Comparison of ENCODE assay signal across 12 mouse cellular contexts in the genomic region with DNA sequence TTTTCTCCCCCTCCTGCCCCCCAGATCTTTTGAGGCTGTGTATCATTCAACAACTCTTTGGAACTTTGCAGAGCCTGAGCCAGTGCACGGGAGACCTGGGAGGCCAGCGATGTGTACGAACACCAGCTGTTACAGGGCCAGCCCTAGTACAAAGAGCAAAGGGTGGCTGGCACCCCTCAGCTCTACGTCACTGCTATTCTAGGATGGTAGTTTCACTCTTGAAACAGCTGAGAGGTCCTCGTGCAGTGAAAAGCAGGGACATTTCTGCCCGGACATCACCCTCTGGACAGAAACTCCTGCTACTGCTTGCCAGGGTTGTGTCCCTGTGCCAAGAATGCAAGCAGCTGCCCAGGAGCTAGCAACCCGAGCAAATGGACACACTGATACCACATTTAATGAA.
A peak's percentile ranks its signal among the peaks of the same experiment; 100 is the strongest.
DNase-seq lines count a peak whose midpoint lies in the region; ATAC-seq and TF ChIP-seq lines count a peak whose summit lies in the region.
"Had no signal": no experiment of that assay in that cellular context is flagged by ENCODE, and none has a peak within 500 bp of the region (broad histone marks: within the 10 kb centered on the region; RNA-seq: fewer than 3 reads in every experiment).

No protein-coding gene starts in this region.

- 65% methylated on average over 7 of the region's 7 CpGs for WGBS in limb, embryonic 14.5 days
- 74% methylated on average over 7 of the region's 7 CpGs for WGBS in limb, embryonic 10.5 days
- WGBS in intestine, embryonic 16.5 days = 42% methylated on average over 7 of the region's 7 CpGs
- 52% methylated on average over 7 of the region's 7 CpGs for WGBS in midbrain, embryonic 16.5 days

- no peaks in the 10 kb centered on the region for H3K9me3 ChIP-seq in limb, embryonic 14.5 days (ENCODE audit: control insufficient read depth, low read length)
- no peaks in the 10 kb centered on the region for H3K9me3 ChIP-seq in limb, embryonic 10.5 days (replicated peaks)
- H3K9me3 ChIP-seq in intestine, embryonic 16.5 days (ENCODE audit: control insufficient read depth, low read length) = no peaks in the 10 kb centered on the region
- H3K9me3 ChIP-seq in midbrain, embryonic 16.5 days (replicated peaks; ENCODE audit: control insufficient read depth, low read length, poor library complexity, severe bottlenecking) = no peaks in the 10 kb centered on the region
- H3K9me3 ChIP-seq: limb, embryonic 12.5 days had no signal

- no peak for DNase-seq in limb, embryonic 14.5 days (ENCODE audit: low spot score)
- DNase-seq in limb, embryonic 10.5 days (ENCODE audit: low spot score) = no peak
- DNase-seq in gastrocnemius, postnatal 25 days = peak; percentile 64
- DNase-seq in cerebellum, adult 9-11 months = no peak
- DNase-seq in cerebellum, postnatal 4 days (ENCODE audit: low spot score in 2 of 2) = no peak
- DNase-seq in left cerebral cortex, postnatal 10 days (ENCODE audit: extremely low spot score in 1 of 2, low spot score in 2 of 2) = no peak
- DNase-seq: adrenal gland, postnatal 14 days; cerebellum, postnatal 14 days; right cerebral cortex, adult 18-20 months had no signal

- no peaks in the 10 kb centered on the region for H3K36me3 ChIP-seq in limb, embryonic 14.5 days (ENCODE audit: control insufficient read depth, insufficient read depth, low read length)
- H3K36me3 ChIP-seq in limb, embryonic 10.5 days = no peaks in the 10 kb centered on the region
- no peaks in the 10 kb centered on the region for H3K36me3 ChIP-seq in intestine, embryonic 16.5 days (ENCODE audit: control insufficient read depth, insufficient read depth, low read length)
- no peaks in the 10 kb centered on the region for H3K36me3 ChIP-seq in midbrain, embryonic 16.5 days (ENCODE audit: control insufficient read depth, insufficient read depth, low read length)
- H3K36me3 ChIP-seq: limb, embryonic 12.5 days had no signal

- no peak overlapping the region for H3K4me2 ChIP-seq in limb, embryonic 14.5 days (replicated peaks; ENCODE audit: low read depth, low read length, severe bottlenecking)
- no peak overlapping the region for H3K4me2 ChIP-seq in intestine, embryonic 16.5 days (ENCODE audit: low read depth, low read length)
- H3K4me2 ChIP-seq in midbrain, embryonic 16.5 days (ENCODE audit: low read length) = 0 out of 2 replicates have a peak overlapping the region, but pooled peaks have one; percentile 3
- H3K4me2 ChIP-seq: limb, embryonic 12.5 days had no signal

- H3K9ac ChIP-seq in limb, embryonic 14.5 days (ENCODE audit: low read depth, low read length, severe bottlenecking) = no peak overlapping the region
- no peak overlapping the region for H3K9ac ChIP-seq in intestine, embryonic 16.5 days (ENCODE audit: low read depth, low read length)
- no peak overlapping the region for H3K9ac ChIP-seq in midbrain, embryonic 16.5 days (ENCODE audit: low read depth, low read length)
- H3K9ac ChIP-seq: limb, embryonic 12.5 days had no signal

- H3K27me3 ChIP-seq in limb, embryonic 14.5 days (ENCODE audit: control insufficient read depth, insufficient read depth, low read length) = no peaks in the 10 kb centered on the region
- no peaks in the 10 kb centered on the region for H3K27me3 ChIP-seq in limb, embryonic 10.5 days (ENCODE audit: low read depth, poor library complexity, severe bottlenecking)
- H3K27me3 ChIP-seq in intestine, embryonic 16.5 days (replicated peaks; ENCODE audit: control insufficient read depth, insufficient read depth, low read length) = no peaks in the 10 kb centered on the region
- no peaks in the 10 kb centered on the region for H3K27me3 ChIP-seq in midbrain, embryonic 16.5 days (ENCODE audit: control insufficient read depth, insufficient read depth, low read depth, low read length)
- H3K27me3 ChIP-seq: limb, embryonic 12.5 days had no signal

- peaks cover 3% of the 10 kb centered on the region; the same call in 1 of the 2 replicates for H3K4me1 ChIP-seq in limb, embryonic 14.5 days (ENCODE audit: control insufficient read depth, insufficient read depth, low read length)
- 0 out of 2 replicates have a peak, but pooled peaks cover 2% of the 10 kb centered on the region for H3K4me1 ChIP-seq in limb, embryonic 10.5 days
- peaks cover 6% of the 10 kb centered on the region for H3K4me1 ChIP-seq in intestine, embryonic 16.5 days (ENCODE audit: control insufficient read depth, insufficient read depth, low read length)
- H3K4me1 ChIP-seq in midbrain, embryonic 16.5 days (ENCODE audit: control insufficient read depth, insufficient read depth, low read length) = 0 out of 2 replicates have a peak, but pooled peaks cover 4% of the 10 kb centered on the region
- H3K4me1 ChIP-seq: limb, embryonic 12.5 days had no signal

- ATAC-seq in limb, embryonic 14.5 days (ENCODE audit: low FRiP score, low read depth) = peak; percentile 34; the same call in 1 of the 2 replicates
- peak; percentile 88 for ATAC-seq in intestine, embryonic 16.5 days
- ATAC-seq in midbrain, embryonic 16.5 days = peak; percentile 28; the same call in 1 of the 2 replicates

- no peak overlapping the region for H3K4me3 ChIP-seq in limb, embryonic 14.5 days (replicated peaks; ENCODE audit: low read length)
- H3K4me3 ChIP-seq in limb, embryonic 10.5 days = no peak overlapping the region
- no peak overlapping the region for H3K4me3 ChIP-seq in intestine, embryonic 16.5 days (ENCODE audit: low read length)
- no peak overlapping the region for H3K4me3 ChIP-seq in midbrain, embryonic 16.5 days (ENCODE audit: low read depth, low read length)
- H3K4me3 ChIP-seq: limb, embryonic 12.5 days had no signal

- intact Hi-C loops in left cerebral cortex, postnatal 10 days (cut with DNase I) = no loop called here

- no peak overlapping the region for H3K27ac ChIP-seq in limb, embryonic 14.5 days (replicated peaks; ENCODE audit: low read depth, low read length)
- H3K27ac ChIP-seq in limb, embryonic 10.5 days = no peak overlapping the region
- H3K27ac ChIP-seq in intestine, embryonic 16.5 days (ENCODE audit: low read length) = no peak overlapping the region
- H3K27ac ChIP-seq in midbrain, embryonic 16.5 days (ENCODE audit: low read length) = no peak overlapping the region
- H3K27ac ChIP-seq: limb, embryonic 12.5 days had no signal

- no peak for TF ChIP-seq POLR2A in limb, embryonic 14.5 days (IDR thresholded peaks at IDR 0.05; ENCODE audit: borderline replicate concordance, extremely low read depth, insufficient read depth, insufficient read length)

Comparison
In these comparisons a context has a peak if more than half of its experiments do, and no peak if none do; other contexts are left out.
1. ATAC-seq: peak in every context shown above with its lines; median percentile 88 in intestine, embryonic 16.5 days; 34 in limb, embryonic 14.5 days; 28 in midbrain, embryonic 16.5 days.